Mouse (Mus musculus): Measurements from ENCODE around the gene Ap4m1.

GRCm38 (mm10) chr5:138160224-138160762 is 11.5 kb upstream of the Ap4m1 start:
- TF ChIP-seq POLR2A (IDR thresholded peaks at IDR 0.05; ENCODE audit: low read depth, low read length) = no peak
- TF ChIP-seq CTCF (IDR thresholded peaks at IDR 0.05; ENCODE audit: extremely low read depth, insufficient read length, insufficient replicate concordance, low read depth, low read length) = no peak
